Mouse (Mus musculus) bone marrow, adult 2 months (tissue): ENCODE data around the gene Gjb5. TPM values are rescaled to one million over a fixed set of nuclear protein-coding genes. Genes with fewer than 3 reads are reported as not detected.

ENCODE experiments used
- H3K27ac ChIP-seq: fragments of 200-500 bp; 2 replicates; pipeline ENCODE4 v1.5.1; 2012; ENCODE audit warnings: low read depth, mild to moderate bottlenecking, control low read depth, inconsistent platforms, low read length; ENCODE audit not compliant: control insufficient read depth, poor library complexity, insufficient read depth
- H3K4me1 ChIP-seq: fragments of 200-500 bp; 2 replicates; pipeline ENCODE4 v1.6.1; 2011; ENCODE audit warnings: low read length; ENCODE audit not compliant: control insufficient read depth, insufficient read depth
- H3K4me3 ChIP-seq: fragments of 200-500 bp; replicated peaks from 2 replicates; pipeline ENCODE3; 2011; ENCODE audit warnings: mild to moderate bottlenecking, low read depth, low read length, control low read depth; ENCODE audit not compliant: control insufficient read depth
- CTCF ChIP-seq: fragments of 200-500 bp; IDR thresholded peaks from 2 replicates; pipeline ENCODE4 v1.5.1; 2011; ENCODE audit warnings: low read length, control low read depth; ENCODE audit not compliant: control insufficient read depth, insufficient read depth
- POLR2A ChIP-seq: fragments of 200-500 bp; IDR thresholded peaks from 2 replicates; pipeline ENCODE4 v1.6.1; 2011; ENCODE audit warnings: low read depth, mild to moderate bottlenecking, control low read depth, low read length, borderline replicate concordance; ENCODE audit not compliant: control insufficient read depth
- WGBS: fragments of 180-500 bp; shearing (Covaris S2); methylation state at CpG from one replicate; pipeline ENCODE4 v1.1.7; 2018; 5-methylcytosine and 5-hydroxymethylcytosine counted together
- polyA plus RNA-seq: library from polyadenylated mRNA; stranded (reverse); fragments of >200 nt; gene quantifications from 2 replicates; pipeline ENCODE4 v1.2.4, GENCODE M21; 2011; ENCODE audit warnings: low replicate concordance; ENCODE audit not compliant: missing spikeins, insufficient read depth, insufficient read length

Gene Gjb5
- polyA plus RNA-seq, 1 experiment = 1.7 TPM

- Histone ChIP-seq H3K27ac (no peak overlapping the region), H3K4me3 (no peak overlapping the region), H3K4me1 (peaks cover 4% of the 10 kb centered on the region; the same call in 1 of the 2 replicates)
- TF ChIP-seq POLR2A (no peak), CTCF (no peak)
- WGBS = 84% methylated on average over 5 of the region's 5 CpGs
Observed at GRCm38 (mm10) chr4:127325276-127325675, 32.7 kb downstream of the Gjb5 start.

- H3K4me1 ChIP-seq = peaks cover 4% of the 10 kb centered on the region; the same call in 1 of the 2 replicates
- no peak overlapping the region for H3K4me3 ChIP-seq
- H3K27ac ChIP-seq = no peak overlapping the region
- TF ChIP-seq POLR2A (no peak), CTCF (peak; percentile 93)
- 16% methylated on average over 6 of the region's 6 CpGs for WGBS
Observed at GRCm38 (mm10) chr4:127324759-127325158, 33.2 kb downstream of the Gjb5 start.

- Histone ChIP-seq H3K4me1 (peaks cover 4% of the 10 kb centered on the region; the same call in 1 of the 2 replicates), H3K27ac (no peak overlapping the region), H3K4me3 (no peak overlapping the region)
- TF ChIP-seq POLR2A = no peak
- WGBS = 65% methylated on average over 10 of the region's 10 CpGs
Observed at GRCm38 (mm10) chr4:127324296-127324695, 33.7 kb downstream of the Gjb5 start.

- no peak for TF ChIP-seq POLR2A
- no peak for TF ChIP-seq CTCF
- WGBS = 88% methylated on average over 3 of the region's 3 CpGs
- H3K27ac ChIP-seq = no peak overlapping the region
- H3K4me3 ChIP-seq = no peak overlapping the region
- H3K4me1 ChIP-seq = peaks cover 4% of the 10 kb centered on the region; the same call in 1 of the 2 replicates
Observed at GRCm38 (mm10) chr4:127323651-127324050, 34.3 kb downstream of the Gjb5 start.

GRCm38 (mm10) chr4:127319613-127320012, 38.4 kb downstream of the Gjb5 start:
- WGBS = 4% methylated on average over 3 of the region's 3 CpGs
- no peak overlapping the region for H3K4me3 ChIP-seq
- H3K27ac ChIP-seq = no peak overlapping the region
- no peaks in the 10 kb centered on the region; the same call in 1 of the 2 replicates for H3K4me1 ChIP-seq
- peak; percentile 78 for TF ChIP-seq CTCF
- no peak for TF ChIP-seq POLR2A

GRCm38 (mm10) chr4:127317143-127317542, 40.8 kb downstream of the Gjb5 start:
- Histone ChIP-seq H3K4me1 (no peaks in the 10 kb centered on the region), H3K4me3 (no peak overlapping the region), H3K27ac (no peak overlapping the region)
- WGBS = 67% methylated on average over 4 of the region's 4 CpGs
- TF ChIP-seq POLR2A = no peak
- TF ChIP-seq CTCF = no peak

- Histone ChIP-seq H3K27ac (no peak overlapping the region), H3K4me3 (no peak overlapping the region), H3K4me1 (no peaks in the 10 kb centered on the region)
- TF ChIP-seq POLR2A (no peak), CTCF (no peak)
- WGBS = 79% methylated on average over 8 of the region's 8 CpGs
Observed at GRCm38 (mm10) chr4:127315753-127316152, 42.2 kb downstream of the Gjb5 start.

GRCm38 (mm10) chr4:127314585-127314984, 43.4 kb downstream of the Gjb5 start:
- Histone ChIP-seq H3K4me3 (no peak overlapping the region), H3K4me1 (no peaks in the 10 kb centered on the region), H3K27ac (no peak overlapping the region)
- 70% methylated on average over 9 of the region's 9 CpGs for WGBS
- TF ChIP-seq POLR2A (no peak), CTCF (no peak)

- peak within 1 kb of the TSS; percentile 35 for H3K4me3 ChIP-seq
- no peak for TF ChIP-seq CTCF
- no peak for TF ChIP-seq POLR2A
- no peaks in the 10 kb centered on the region for H3K4me1 ChIP-seq
- under 1% methylated on average over 25 of the region's 25 CpGs for WGBS
- H3K27ac ChIP-seq = no peak within 1 kb of the TSS
Observed at GRCm38 (mm10) chr4:127313861-127314260, 44.1 kb downstream of the Gjb5 start, which contains the start of gene Gja4. Gene Gja4 (minus strand): TSS chr4:127314039.
